Mouse (Mus musculus): ENCODE measurements around the gene Prok1. TPM values are rescaled to one million over a fixed set of nuclear protein-coding genes. Genes with fewer than 3 reads are reported as not detected.

Gene Prok1
- polyA plus RNA-seq, 1 experiment from 2014 or later: not detected

DNA sequence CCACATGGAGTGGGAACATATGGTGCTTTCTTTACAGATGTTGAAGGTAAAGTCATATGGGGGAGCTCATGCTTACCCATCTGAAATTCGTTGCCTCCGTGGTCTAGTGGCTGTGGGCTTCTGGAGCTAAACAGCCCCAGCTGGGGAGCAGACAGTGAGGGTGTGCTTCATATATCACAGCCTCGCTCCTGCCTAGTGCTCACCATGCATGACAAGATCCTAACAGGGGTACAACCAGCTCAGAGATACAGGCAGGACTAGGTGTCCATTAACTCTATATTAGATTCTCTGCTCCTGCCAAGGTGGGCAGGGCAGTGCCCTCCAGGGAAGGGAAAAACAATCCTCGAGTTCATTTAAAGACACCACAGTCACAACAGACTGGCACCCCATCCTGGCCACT lies 8.3 kb downstream of the Prok1 start:
- Histone ChIP-seq H3K27ac (no peak overlapping the region), H3K36me3 (replicated peaks) (no peaks in the 10 kb centered on the region), H3K9ac (no peak overlapping the region), H3K27me3 (peaks cover 7% of the 10 kb centered on the region; the same call in 1 of the 2 replicates), H3K9me3 (no peaks in the 10 kb centered on the region), H3K4me2 (no peak overlapping the region), H3K4me1 (0 out of 2 replicates have a peak, but pooled peaks cover 5% of the 10 kb centered on the region), H3K4me3 (replicated peaks) (no peak overlapping the region)
- 73% methylated on average over 4 of the region's 4 CpGs for WGBS
- no peak for ATAC-seq (ENCODE audit: low FRiP score)

- Histone ChIP-seq H3K4me3 (replicated peaks) (no peak within 1 kb of the TSS), H3K4me1 (0 out of 2 replicates have a peak, but pooled peaks cover 5% of the 10 kb centered on the region), H3K27me3 (peaks cover 7% of the 10 kb centered on the region; the same call in 1 of the 2 replicates), H3K9me3 (no peaks in the 10 kb centered on the region), H3K4me2 (no peak within 1 kb of the TSS), H3K9ac (no peak within 1 kb of the TSS), H3K27ac (no peak within 1 kb of the TSS), H3K36me3 (replicated peaks) (no peaks in the 10 kb centered on the region)
- WGBS: 59% methylated on average over 1 of the region's 1 CpGs
- ATAC-seq (ENCODE audit: low FRiP score): no peak
Measured at GRCm38 (mm10) chr3:107230527-107230926, 9.0 kb downstream of the Prok1 start, which contains the start of gene A630076J17Rik. A630076J17Rik (plus strand) TSS chr3:107230614.

DNA sequence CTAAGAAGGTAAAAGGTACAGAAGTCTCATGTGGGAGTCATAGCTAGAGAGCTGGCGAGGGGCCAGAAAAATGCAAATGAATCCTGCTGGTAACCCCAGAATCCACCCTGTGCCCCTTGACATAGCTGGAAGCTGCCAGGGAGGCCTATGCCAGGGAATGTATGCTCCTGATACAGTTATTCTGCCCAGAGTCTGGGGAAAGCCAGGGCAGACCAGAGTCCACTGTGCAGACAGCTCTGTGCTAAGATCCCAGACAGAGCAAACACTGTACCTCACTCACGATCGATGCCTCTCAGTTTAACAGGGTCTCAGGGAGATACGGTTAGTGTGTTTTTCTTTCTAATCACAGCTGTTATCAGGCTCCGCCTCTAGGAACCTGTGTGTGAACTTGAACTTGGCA lies 9.7 kb downstream of the Prok1 start:
- Histone ChIP-seq H3K4me2 (no peak overlapping the region), H3K9ac (no peak overlapping the region), H3K36me3 (replicated peaks) (no peaks in the 10 kb centered on the region), H3K9me3 (no peaks in the 10 kb centered on the region), H3K4me1 (0 out of 2 replicates have a peak, but pooled peaks cover 5% of the 10 kb centered on the region), H3K27me3 (peaks cover 7% of the 10 kb centered on the region; the same call in 1 of the 2 replicates), H3K4me3 (replicated peaks) (no peak overlapping the region), H3K27ac (no peak overlapping the region)
- no peak for ATAC-seq (ENCODE audit: low FRiP score)
- WGBS: 82% methylated on average over 5 of the region's 5 CpGs

- Histone ChIP-seq H3K27me3 (peaks cover 7% of the 10 kb centered on the region; the same call in 1 of the 2 replicates), H3K9ac (no peak overlapping the region), H3K4me3 (replicated peaks) (no peak overlapping the region), H3K36me3 (replicated peaks) (no peaks in the 10 kb centered on the region), H3K27ac (no peak overlapping the region), H3K4me1 (0 out of 2 replicates have a peak, but pooled peaks cover 5% of the 10 kb centered on the region), H3K4me2 (no peak overlapping the region), H3K9me3 (no peaks in the 10 kb centered on the region)
- no peak for ATAC-seq (ENCODE audit: low FRiP score)
- WGBS: 74% methylated on average over 5 of the region's 5 CpGs
Measured at GRCm38 (mm10) chr3:107229221-107229620, 10.3 kb downstream of the Prok1 start.

- WGBS: 82% methylated on average over 5 of the region's 5 CpGs
- Histone ChIP-seq H3K9ac (no peak overlapping the region), H3K9me3 (no peaks in the 10 kb centered on the region), H3K4me1 (no peaks in the 10 kb centered on the region), H3K4me2 (no peak overlapping the region), H3K27ac (no peak overlapping the region), H3K36me3 (replicated peaks) (no peaks in the 10 kb centered on the region), H3K27me3 (0 out of 2 replicates have a peak, but pooled peaks cover under 1% of the 10 kb centered on the region), H3K4me3 (replicated peaks) (no peak overlapping the region)
- ATAC-seq (ENCODE audit: low FRiP score): no peak
Measured at GRCm38 (mm10) chr3:107225820-107226219, 13.7 kb downstream of the Prok1 start.

- ATAC-seq (ENCODE audit: low FRiP score): no peak
- no peaks in the 10 kb centered on the region; the same call in 1 of the 2 replicates for H3K27me3 ChIP-seq
- H3K4me3 ChIP-seq (replicated peaks): no peak overlapping the region
- no peak overlapping the region for H3K27ac ChIP-seq
- H3K4me1 ChIP-seq: no peaks in the 10 kb centered on the region
- H3K9ac ChIP-seq: no peak overlapping the region
- no peaks in the 10 kb centered on the region for H3K9me3 ChIP-seq
- 84% methylated on average over 1 of the region's 1 CpGs for WGBS
- H3K4me2 ChIP-seq: no peak overlapping the region
- no peaks in the 10 kb centered on the region for H3K36me3 ChIP-seq (replicated peaks)
Measured at GRCm38 (mm10) chr3:107223230-107223629, 16.3 kb downstream of the Prok1 start.

DNA sequence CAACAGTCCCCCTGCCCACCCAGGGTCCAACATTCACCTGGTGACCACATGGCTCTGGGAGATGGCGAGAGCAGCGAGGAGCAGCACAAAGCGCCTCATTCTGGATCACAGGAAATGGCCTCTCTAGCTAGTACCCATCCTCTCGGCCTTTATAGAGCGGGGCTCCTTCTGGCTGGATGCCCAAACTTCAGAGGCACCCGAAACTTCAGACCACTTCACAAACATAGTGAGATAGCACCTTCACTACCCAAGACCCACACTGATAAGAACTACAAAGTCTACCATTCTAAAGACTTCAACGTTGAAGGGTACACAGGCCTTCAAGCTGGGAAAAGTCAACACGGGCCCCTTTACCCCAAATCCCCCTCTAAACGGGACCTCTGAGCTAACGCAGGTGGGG lies 17.9 kb downstream of the Prok1 start, which contains the start of gene Cym:
TSS of gene Cym (minus strand) at position 125 of the 400 bp plus-strand sequence.
- H3K36me3 ChIP-seq (replicated peaks): no peaks in the 10 kb centered on the region
- ATAC-seq (ENCODE audit: low FRiP score): no peak
- no peak within 1 kb of the TSS for H3K9ac ChIP-seq
- 93% methylated on average over 10 of the region's 10 CpGs for WGBS
- no peak within 1 kb of the TSS for H3K4me3 ChIP-seq (replicated peaks)
- no peak within 1 kb of the TSS for H3K4me2 ChIP-seq
- H3K27ac ChIP-seq: no peak within 1 kb of the TSS
- H3K9me3 ChIP-seq: no peaks in the 10 kb centered on the region
- peaks cover 2% of the 10 kb centered on the region; the same call in 1 of the 2 replicates for H3K4me1 ChIP-seq
- no peaks in the 10 kb centered on the region; the same call in 1 of the 2 replicates for H3K27me3 ChIP-seq

GRCm38 (mm10) chr3:107218572-107218971 lies 20.9 kb downstream of the Prok1 start:
- H3K4me1 ChIP-seq: peaks cover 5% of the 10 kb centered on the region; the same call in 1 of the 2 replicates
- H3K9me3 ChIP-seq: no peaks in the 10 kb centered on the region
- no peaks in the 10 kb centered on the region for H3K36me3 ChIP-seq (replicated peaks)
- H3K27me3 ChIP-seq: no peaks in the 10 kb centered on the region; the same call in 1 of the 2 replicates
- no peak overlapping the region for H3K27ac ChIP-seq
- H3K4me2 ChIP-seq: no peak overlapping the region
- no peak overlapping the region for H3K4me3 ChIP-seq (replicated peaks)
- 91% methylated on average over 7 of the region's 7 CpGs for WGBS
- ATAC-seq (ENCODE audit: low FRiP score): no peak
- H3K9ac ChIP-seq: no peak overlapping the region

GRCm38 (mm10) chr3:107217101-107217480 lies 22.4 kb downstream of the Prok1 start:
- no peak overlapping the region for H3K27ac ChIP-seq
- ATAC-seq (ENCODE audit: low FRiP score): no peak
- H3K27me3 ChIP-seq: no peaks in the 10 kb centered on the region; the same call in 1 of the 2 replicates
- 86% methylated on average over 3 of the region's 3 CpGs for whole genome bisulfite sequencing
- no peaks in the 10 kb centered on the region for H3K9me3 ChIP-seq
- no peaks in the 10 kb centered on the region for H3K36me3 ChIP-seq (replicated peaks)
- peaks cover 5% of the 10 kb centered on the region; the same call in 1 of the 2 replicates for H3K4me1 ChIP-seq
- no peak overlapping the region for H3K9ac ChIP-seq
- no peak overlapping the region for H3K4me3 ChIP-seq (replicated peaks)
- H3K4me2 ChIP-seq: no peak overlapping the region

- WGBS: 76% methylated on average over 8 of the region's 8 CpGs
- peaks cover 5% of the 10 kb centered on the region; the same call in 1 of the 2 replicates for H3K4me1 ChIP-seq
- H3K4me2 ChIP-seq: no peak overlapping the region
- H3K36me3 ChIP-seq (replicated peaks): no peaks in the 10 kb centered on the region
- no peak overlapping the region for H3K9ac ChIP-seq
- ATAC-seq (ENCODE audit: low FRiP score): no peak
- no peaks in the 10 kb centered on the region; the same call in 1 of the 2 replicates for H3K27me3 ChIP-seq
- no peak overlapping the region for H3K27ac ChIP-seq
- no peak overlapping the region for H3K4me3 ChIP-seq (replicated peaks)
- no peaks in the 10 kb centered on the region for H3K9me3 ChIP-seq
Measured at GRCm38 (mm10) chr3:107216400-107217100, 23.0 kb downstream of the Prok1 start.

DNA sequence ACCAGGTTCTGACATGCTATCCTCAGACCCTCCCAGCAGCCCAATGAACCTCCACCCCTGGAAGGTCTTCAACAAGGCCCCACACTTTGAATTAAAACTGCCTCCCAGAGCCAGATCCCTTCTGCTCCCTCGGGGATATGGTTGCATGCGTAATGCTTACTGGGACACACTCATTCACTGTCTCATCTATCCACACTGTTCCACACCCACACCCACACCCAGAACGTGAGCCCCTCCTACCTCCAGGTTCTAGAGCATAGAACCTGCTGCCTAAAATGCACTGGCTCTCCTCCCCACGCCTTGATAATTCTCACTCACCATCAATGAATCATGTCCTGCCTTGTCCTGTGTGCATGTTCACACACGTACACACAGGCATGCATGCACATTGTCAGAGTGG lies 24.9 kb downstream of the Prok1 start:
- Histone ChIP-seq H3K27me3 (no peaks in the 10 kb centered on the region; the same call in 1 of the 2 replicates), H3K36me3 (replicated peaks) (no peaks in the 10 kb centered on the region), H3K4me1 (peaks cover 5% of the 10 kb centered on the region; the same call in 1 of the 2 replicates), H3K27ac (no peak overlapping the region), H3K9ac (no peak overlapping the region), H3K4me2 (no peak overlapping the region), H3K9me3 (no peaks in the 10 kb centered on the region), H3K4me3 (replicated peaks) (no peak overlapping the region)
- WGBS: 88% methylated on average over 5 of the region's 5 CpGs
- no peak for ATAC-seq (ENCODE audit: low FRiP score)

GRCm38 (mm10) chr3:107207625-107208253 lies 31.8 kb downstream of the Prok1 start:
- ATAC-seq (ENCODE audit: low FRiP score): no peak
- no peak overlapping the region for H3K4me2 ChIP-seq
- H3K27ac ChIP-seq: no peak overlapping the region
- no peaks in the 10 kb centered on the region for H3K27me3 ChIP-seq
- H3K4me1 ChIP-seq: peaks cover 21% of the 10 kb centered on the region
- H3K36me3 ChIP-seq (replicated peaks): no peaks in the 10 kb centered on the region
- no peak overlapping the region for H3K9ac ChIP-seq
- H3K4me3 ChIP-seq (replicated peaks): no peak overlapping the region
- no peaks in the 10 kb centered on the region for H3K9me3 ChIP-seq
- WGBS: 69% methylated on average over 7 of the region's 7 CpGs

Measured in forebrain, embryonic 12.5 days (tissue).